Mouse (Mus musculus) ES-E14 (cell line): ENCODE results near the gene 2300009A05Rik. TPM values are rescaled to one million over a fixed set of nuclear protein-coding genes. Genes with fewer than 3 reads are reported as not detected.
A peak's percentile ranks its signal among the peaks of the same experiment; 100 is the strongest.

ENCODE experiments used
- DNase-seq: peaks from one replicate; pipeline ENCODE4 v3.0.0-alpha.2; 2013; ENCODE audit warnings: low read depth, low spot score
- H3K27ac ChIP-seq: 2 replicates; pipeline ENCODE4 v1.5.1; 2012; ENCODE audit warnings: low read depth, mild to moderate bottlenecking, low read length, moderate library complexity, mixed read lengths; ENCODE audit not compliant: poor library complexity, insufficient read depth, severe bottlenecking
- H3K36me3 ChIP-seq: 2 replicates; pipeline ENCODE4 v1.6.1; 2012; ENCODE audit warnings: mild to moderate bottlenecking, low read length, moderate library complexity, mixed read lengths; ENCODE audit not compliant: control insufficient read depth, poor library complexity, insufficient read depth, severe bottlenecking
- H3K4me1 ChIP-seq, 2 experiments: fragments of 150-350 bp in 1 of 2; sonication (generic) in 1 of 2; 2 replicates each; pipeline ENCODE4 v1.6.1; 2012; ENCODE audit warnings: low read length in 2 of 2, mild to moderate bottlenecking in 1 of 2, mixed read lengths in 1 of 2; ENCODE audit not compliant: control insufficient read depth in 2 of 2, insufficient read depth in 2 of 2, poor library complexity in 1 of 2
- H3K4me3 ChIP-seq, 2 experiments: fragments of 150-350 bp in 1 of 2; sonication (generic) in 1 of 2; 2 replicates each; pipeline ENCODE4 v1.5.1; 2012; ENCODE audit warnings: low read length in 2 of 2, low read depth in 1 of 2, mild to moderate bottlenecking in 1 of 2, mixed read lengths in 1 of 2; ENCODE audit not compliant: insufficient read depth in 1 of 2, poor library complexity in 1 of 2, severe bottlenecking in 1 of 2
- H3K9ac ChIP-seq: 2 replicates; pipeline ENCODE4 v1.6.1; 2012; ENCODE audit warnings: low read depth, mild to moderate bottlenecking, low read length, mixed read lengths; ENCODE audit not compliant: poor library complexity, insufficient read depth, severe bottlenecking
- H3K9me3 ChIP-seq: fragments of 150-350 bp; sonication (generic); 2 replicates; pipeline ENCODE4 v1.6.1; 2012; ENCODE audit warnings: low read depth, mild to moderate bottlenecking, low read length; ENCODE audit not compliant: control insufficient read depth, insufficient read depth
- CHD2 ChIP-seq: IDR thresholded peaks from 2 replicates; pipeline ENCODE4 v1.6.1; 2014; ENCODE audit warnings: mild to moderate bottlenecking, low read depth, low read length, inconsistent platforms
- HCFC1 ChIP-seq: IDR thresholded peaks from 2 replicates; pipeline ENCODE4 v1.6.1; 2012; ENCODE audit warnings: low read length, inconsistent platforms, borderline replicate concordance; ENCODE audit not compliant: insufficient read depth
- MAFK ChIP-seq: IDR thresholded peaks from 2 replicates; pipeline ENCODE4 v1.6.1; 2014; ENCODE audit warnings: mild to moderate bottlenecking, low read depth, low read length, inconsistent platforms; ENCODE audit not compliant: insufficient read depth
- ZC3H11A ChIP-seq: IDR thresholded peaks from 2 replicates; pipeline ENCODE4 v1.6.1; 2012; ENCODE audit warnings: low read depth, mild to moderate bottlenecking, inconsistent platforms, low read length, borderline replicate concordance
- ZNF384 ChIP-seq: IDR thresholded peaks from 2 replicates; pipeline ENCODE4 v1.6.1; 2012; ENCODE audit warnings: low read depth, low read length, inconsistent platforms
- in situ Hi-C, 2 experiments: fragments of 600-800 bp; cut with MboI; formaldehyde crosslinking; loops; one replicate each; pipeline ENCODE4 v1.15.1; 2025; ENCODE audit warnings: low sequenced_read_pairs in 2 of 2, inconsistent platforms in 1 of 2; ENCODE audit not compliant: unreplicated experiment in 2 of 2
- total RNA-seq: library from RNA; depleted of rRNA; stranded (reverse); fragments of 300-350 nt; gene quantifications from 2 replicates; pipeline ENCODE4 v1.2.3, GENCODE M21; 2012; rRNA removed

Gene 2300009A05Rik
- 2.9 and 6.4 TPM in 2 replicates for total RNA-seq

DNA sequence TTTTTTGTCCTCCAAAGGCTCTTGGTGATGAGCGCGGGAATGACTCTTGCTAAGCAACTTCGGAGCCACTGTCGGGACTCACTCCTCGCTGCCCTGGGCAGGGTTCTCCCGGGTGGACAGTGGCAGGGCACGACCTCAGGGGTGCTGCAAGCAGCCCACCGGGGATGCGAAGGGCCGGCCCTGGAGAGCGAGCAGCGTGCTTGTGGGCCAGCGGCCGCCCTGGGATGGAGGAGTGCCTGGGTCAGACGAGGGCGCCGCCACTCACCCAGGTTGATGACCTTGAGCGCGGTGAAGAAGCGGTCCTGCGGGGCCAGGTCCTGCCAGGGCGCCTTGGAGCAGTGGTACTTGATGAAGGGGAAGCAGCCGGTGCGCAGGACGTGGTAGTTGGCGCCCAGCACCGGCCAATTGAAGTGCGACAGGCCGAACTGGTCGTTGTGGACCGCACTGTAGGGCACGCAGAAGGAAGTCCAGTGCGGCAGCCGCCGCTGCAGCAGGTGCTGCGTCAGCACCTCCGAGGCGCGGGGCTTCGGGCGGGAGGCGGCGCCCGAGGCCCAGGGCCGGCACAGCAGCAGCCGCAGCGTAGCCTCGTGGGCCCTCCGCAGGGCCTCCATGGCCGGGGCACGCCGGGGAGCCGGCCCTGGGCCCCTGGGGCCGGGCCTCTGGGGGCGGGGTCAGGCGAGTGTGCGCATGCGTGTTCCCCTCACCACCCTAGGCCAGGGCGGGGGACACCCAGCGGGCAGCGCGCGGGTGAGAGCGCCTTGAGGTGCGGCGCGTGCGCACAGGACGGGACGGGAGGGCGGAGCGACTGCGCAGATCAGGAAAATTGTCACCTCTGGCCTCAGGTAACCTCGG, at the start of gene 2300009A05Rik:
Gene 2300009A05Rik, minus strand, starts transcription at position 636 of the 852 bp plus-strand sequence.
- peak within 1 kb of the TSS; percentile 76 for H3K9ac ChIP-seq
- H3K9me3 ChIP-seq: no peaks in the 10 kb centered on the region
- 0 out of 4 replicates have a peak, but pooled peaks cover 0 to 2% of the 10 kb centered on the region in 2 experiments for H3K4me1 ChIP-seq
- TF ChIP-seq MAFK (peak; percentile 89), ZNF384 (no peak)
- in situ Hi-C loops: no loop called here
- peak; percentile 69 for DNase-seq
- H3K36me3 ChIP-seq: no peaks in the 10 kb centered on the region
- peak within 1 kb of the TSS; percentile 84 to 86 for H3K4me3 ChIP-seq
- no peak within 1 kb of the TSS for H3K27ac ChIP-seq

DNA sequence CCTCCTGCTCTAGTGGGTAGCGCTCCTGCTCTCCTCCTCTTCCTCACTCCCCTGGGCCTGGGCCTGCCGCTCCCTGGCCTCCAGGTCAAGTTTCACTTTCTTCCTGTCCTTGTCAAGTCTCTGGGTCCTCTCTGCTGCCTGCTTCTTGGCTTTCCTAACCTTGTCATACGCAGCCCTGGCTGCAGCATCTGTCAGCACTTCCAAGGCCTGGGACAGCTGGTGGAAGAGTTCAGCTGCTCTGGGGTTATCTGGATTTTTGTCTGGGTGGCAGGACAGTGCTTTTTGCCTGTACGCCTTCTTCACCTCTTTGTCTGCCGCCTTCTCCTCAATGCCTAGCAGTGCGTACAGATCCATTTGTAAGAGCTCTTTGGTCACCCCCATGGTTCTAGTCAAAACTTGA, 44.6 kb upstream of the 2300009A05Rik start:
- Histone ChIP-seq H3K4me3 (no peak overlapping the region), H3K4me1 (no peaks in the 10 kb centered on the region), H3K9me3 (no peaks in the 10 kb centered on the region), H3K9ac (no peak overlapping the region), H3K27ac (no peak overlapping the region), H3K36me3 (no peaks in the 10 kb centered on the region)
- in situ Hi-C loops: no loop called here
- TF ChIP-seq ZC3H11A (no peak), HCFC1 (no peak), ZNF384 (no peak), MAFK (no peak), CHD2 (no peak)
- no peak for DNase-seq

DNA sequence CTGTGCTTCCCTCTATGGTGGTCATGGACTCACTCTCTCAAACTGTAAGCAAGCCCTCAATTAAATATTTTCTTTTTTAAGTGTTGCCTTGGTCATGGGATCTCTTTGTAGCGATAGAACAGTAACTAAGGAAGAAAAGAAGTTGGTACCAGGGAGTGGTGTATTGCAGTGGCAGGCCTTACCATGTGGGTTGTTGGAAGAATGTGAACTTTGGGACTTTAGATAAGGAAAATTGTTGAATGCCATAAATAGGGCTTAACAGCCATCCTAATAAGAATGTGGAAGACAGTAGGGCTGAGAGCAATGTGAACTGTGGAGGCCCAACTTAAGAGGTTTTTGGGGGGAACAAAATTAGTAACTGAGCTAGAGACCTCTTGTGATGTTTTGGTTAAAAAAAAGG, 31.6 kb upstream of the 2300009A05Rik start:
- no peak for DNase-seq
- Histone ChIP-seq H3K9ac (no peak overlapping the region), H3K9me3 (no peaks in the 10 kb centered on the region), H3K27ac (no peak overlapping the region), H3K4me3 (no peak overlapping the region), H3K4me1 (no peaks in the 10 kb centered on the region), H3K36me3 (no peaks in the 10 kb centered on the region)
- no peak for TF ChIP-seq ZNF384
- TF ChIP-seq HCFC1: no peak
- no peak for TF ChIP-seq ZC3H11A
- no peak for TF ChIP-seq CHD2
- in situ Hi-C loops: no loop called here

DNA sequence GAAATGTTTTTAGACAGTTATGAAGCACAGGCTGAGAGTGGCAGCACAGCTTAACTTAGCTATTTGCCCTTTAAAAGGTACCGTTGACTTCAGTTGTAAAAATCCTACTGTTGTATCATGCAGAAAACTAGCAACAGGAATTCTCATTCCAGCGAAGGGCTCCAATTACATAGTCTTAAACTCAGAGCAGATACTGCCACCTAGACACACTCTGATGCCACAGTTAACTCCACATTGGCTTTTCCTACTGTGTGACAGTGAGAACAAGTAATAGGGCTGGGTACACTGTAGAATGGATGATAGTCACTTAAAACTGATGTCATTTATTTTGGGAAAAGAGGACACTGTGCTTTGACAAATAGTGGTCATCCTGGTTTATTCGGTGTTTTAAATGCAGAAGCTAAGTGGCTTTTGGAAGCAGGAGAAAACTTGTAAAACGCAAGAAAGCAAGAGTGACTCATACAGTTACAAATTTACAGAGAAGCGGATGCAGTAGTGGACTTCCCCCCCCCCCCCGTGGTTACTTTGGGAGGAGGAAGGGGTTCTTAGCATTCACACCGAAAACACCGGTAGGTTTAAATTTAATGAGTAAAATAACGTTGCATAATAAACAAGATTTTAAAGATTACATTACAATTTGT, 22.2 kb upstream of the 2300009A05Rik start:
- no peak for DNase-seq
- Histone ChIP-seq H3K27ac (no peak overlapping the region), H3K4me3 (no peak overlapping the region), H3K36me3 (no peaks in the 10 kb centered on the region), H3K4me1 (peaks cover 3 to 4% of the 10 kb centered on the region in 2 experiments; a peak in 2 of 4 replicates), H3K9ac (no peak overlapping the region), H3K9me3 (no peaks in the 10 kb centered on the region)
- in situ Hi-C loops: no loop called here
- TF ChIP-seq HCFC1 (no peak), ZNF384 (no peak), CHD2 (no peak), MAFK (no peak), ZC3H11A (no peak)
